Mouse (Mus musculus): Measurements from ENCODE around the gene Ckmt1. TPM values are rescaled to one million over a fixed set of nuclear protein-coding genes. Genes with fewer than 3 reads are reported as not detected.

Gene Ckmt1
- polyA plus RNA-seq (2014; fragmentation: Nextera tagmentation; extraction: Ambion mirVana): 3.3 and 7.9 TPM in 2 replicates

DNA sequence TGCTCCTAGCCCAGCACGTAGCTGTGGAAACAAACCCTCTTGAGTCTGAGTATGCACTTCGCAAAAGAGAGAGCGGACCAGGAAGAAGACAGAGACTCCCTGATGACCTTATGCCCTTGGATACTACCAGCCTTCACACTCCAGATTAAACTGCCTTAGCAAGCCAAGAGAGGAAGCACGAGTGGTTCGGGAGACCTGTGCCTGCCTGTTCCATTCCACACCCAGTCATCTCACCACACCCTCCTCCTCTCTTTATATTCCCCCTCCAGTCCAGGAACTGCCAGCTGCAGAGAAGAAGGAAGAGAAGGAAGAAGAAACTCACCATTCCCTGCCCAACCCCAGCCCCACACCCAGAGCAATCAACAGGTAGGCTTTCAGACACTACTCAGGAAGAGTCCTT, at the start of gene Ckmt1:
TSS of gene Ckmt1 (plus strand) at position 221 of the 400 bp plus-strand sequence.
- H3K4me1 ChIP-seq (ENCODE audit: control insufficient read depth, insufficient read depth, low read length): 0 out of 2 replicates have a peak, but pooled peaks cover 3% of the 10 kb centered on the region
- no peaks in the 10 kb centered on the region; the same call in none of the 2 replicates for H3K27me3 ChIP-seq (ENCODE audit: control insufficient read depth, insufficient read depth, low read length)
- H3K4me3 ChIP-seq (ENCODE audit: low read length): peak within 1 kb of the TSS; percentile 23
- no peaks in the 10 kb centered on the region for H3K9me3 ChIP-seq (ENCODE audit: control insufficient read depth, low read length)
- ATAC-seq (ENCODE audit: low FRiP score, low TSS enrichment): no peak
- no peak within 1 kb of the TSS for H3K27ac ChIP-seq (ENCODE audit: low read depth, low read length)
- no peaks in the 10 kb centered on the region for H3K36me3 ChIP-seq (ENCODE audit: control insufficient read depth, insufficient read depth, low read length)
- WGBS: 39% methylated on average over 5 of the region's 5 CpGs
- H3K4me2 ChIP-seq (replicated peaks; ENCODE audit: low read depth, low read length): peak within 1 kb of the TSS; percentile 40
- no peak within 1 kb of the TSS for H3K9ac ChIP-seq (ENCODE audit: low read depth, low read length)

- Histone ChIP-seq H3K27ac (ENCODE audit: low read depth, low read length) (peak overlapping the region; percentile 47; the same call in 1 of the 2 replicates), H3K36me3 (ENCODE audit: control insufficient read depth, insufficient read depth, low read length) (no peaks in the 10 kb centered on the region), H3K9ac (ENCODE audit: low read depth, low read length) (no peak overlapping the region), H3K27me3 (ENCODE audit: control insufficient read depth, insufficient read depth, low read length) (no peaks in the 10 kb centered on the region), H3K9me3 (ENCODE audit: control insufficient read depth, low read length) (no peaks in the 10 kb centered on the region), H3K4me1 (ENCODE audit: control insufficient read depth, insufficient read depth, low read length) (peaks cover 12% of the 10 kb centered on the region), H3K4me2 (replicated peaks; ENCODE audit: low read depth, low read length) (peak overlapping the region; percentile 38), H3K4me3 (ENCODE audit: low read length) (no peak overlapping the region; the same call in 1 of the 2 replicates)
- ATAC-seq (ENCODE audit: low FRiP score, low TSS enrichment): peak; percentile 71
- WGBS: 3% methylated on average over 5 of the region's 5 CpGs
These were observed 48.5 kb upstream of the Ckmt1 start for GRCm38 (mm10) chr2:121308997-121309416.

DNA sequence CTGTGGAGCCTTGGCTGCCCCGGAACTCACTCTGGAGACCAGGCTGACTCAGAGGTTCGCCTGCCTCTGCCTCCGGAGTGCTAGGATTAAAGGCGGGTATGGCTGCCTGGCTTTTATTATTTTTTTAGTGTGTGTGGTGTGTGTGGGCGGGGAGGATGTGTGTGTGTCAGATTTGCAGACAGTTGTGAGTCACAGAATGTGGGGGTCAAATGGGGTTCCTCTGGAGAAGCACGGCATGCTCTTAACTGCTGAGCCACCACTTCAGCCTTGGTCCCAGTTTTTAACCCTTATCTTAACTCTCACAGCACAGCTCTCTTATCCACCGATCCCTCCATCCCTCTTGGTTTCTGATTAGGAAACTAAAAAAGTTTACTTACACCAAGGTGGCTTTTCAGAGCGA, 41.2 kb upstream of the Ckmt1 start:
- H3K4me1 ChIP-seq (ENCODE audit: control insufficient read depth, insufficient read depth, low read length): no peaks in the 10 kb centered on the region
- ATAC-seq (ENCODE audit: low FRiP score, low TSS enrichment): no peak
- H3K27me3 ChIP-seq (ENCODE audit: control insufficient read depth, insufficient read depth, low read length): no peaks in the 10 kb centered on the region
- no peak overlapping the region for H3K27ac ChIP-seq (ENCODE audit: low read depth, low read length)
- H3K9me3 ChIP-seq (ENCODE audit: control insufficient read depth, low read length): no peaks in the 10 kb centered on the region
- no peaks in the 10 kb centered on the region; the same call in 1 of the 2 replicates for H3K36me3 ChIP-seq (ENCODE audit: control insufficient read depth, insufficient read depth, low read length)
- 68% methylated on average over 8 of the region's 8 CpGs for WGBS
- no peak overlapping the region for H3K4me3 ChIP-seq (ENCODE audit: low read length)
- no peak overlapping the region for H3K9ac ChIP-seq (ENCODE audit: low read depth, low read length)
- H3K4me2 ChIP-seq (replicated peaks; ENCODE audit: low read depth, low read length): no peak overlapping the region

GRCm38 (mm10) chr2:121323041-121323440, 34.5 kb upstream of the Ckmt1 start:
- Histone ChIP-seq H3K27me3 (ENCODE audit: control insufficient read depth, insufficient read depth, low read length) (no peaks in the 10 kb centered on the region), H3K9me3 (ENCODE audit: control insufficient read depth, low read length) (no peaks in the 10 kb centered on the region), H3K9ac (ENCODE audit: low read depth, low read length) (no peak overlapping the region), H3K4me2 (replicated peaks; ENCODE audit: low read depth, low read length) (no peak overlapping the region), H3K27ac (ENCODE audit: low read depth, low read length) (no peak overlapping the region), H3K4me1 (ENCODE audit: control insufficient read depth, insufficient read depth, low read length) (no peaks in the 10 kb centered on the region), H3K36me3 (ENCODE audit: control insufficient read depth, insufficient read depth, low read length) (no peaks in the 10 kb centered on the region; the same call in 1 of the 2 replicates), H3K4me3 (ENCODE audit: low read length) (no peak overlapping the region)
- 92% methylated on average over 10 of the region's 10 CpGs for WGBS
- no peak for ATAC-seq (ENCODE audit: low FRiP score, low TSS enrichment)

DNA sequence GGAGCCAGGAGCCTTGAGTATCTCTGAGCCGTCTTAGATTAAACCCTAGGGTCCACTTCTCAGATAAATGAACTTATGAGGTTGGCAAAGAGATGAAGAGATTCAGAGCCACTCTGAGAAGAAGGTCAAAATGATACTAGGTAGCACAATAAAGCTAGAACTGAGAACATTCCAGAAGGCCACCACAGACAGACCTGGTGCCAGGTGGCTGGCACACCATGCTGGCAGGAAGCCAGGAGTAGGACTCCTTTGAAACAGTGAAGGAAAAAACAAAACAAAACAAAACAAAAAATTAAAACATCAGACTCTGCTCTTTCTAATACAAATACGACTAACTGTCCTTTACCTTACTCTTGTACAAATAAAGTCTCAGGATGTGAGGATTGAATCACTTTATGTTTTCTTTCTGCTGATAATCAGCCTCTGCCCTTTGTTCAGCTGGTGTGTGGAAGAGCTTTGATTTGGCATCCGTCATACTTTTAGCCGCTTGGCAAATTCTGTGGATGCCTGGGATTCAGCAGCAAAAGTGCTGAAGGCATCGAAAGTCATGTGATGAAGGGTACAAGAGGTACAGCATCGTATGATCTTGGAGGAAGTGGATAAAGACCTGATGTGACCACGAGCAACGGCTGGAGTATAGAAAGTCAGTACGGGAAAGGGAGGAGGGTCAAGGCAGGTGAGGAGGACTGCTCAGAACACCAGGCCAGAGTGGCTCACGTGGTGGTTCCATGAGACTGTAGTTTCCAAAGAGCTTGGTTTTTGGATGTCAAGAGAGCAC, 33.6 kb upstream of the Ckmt1 start:
- Histone ChIP-seq H3K4me3 (ENCODE audit: low read length) (no peak overlapping the region), H3K27me3 (ENCODE audit: control insufficient read depth, insufficient read depth, low read length) (no peaks in the 10 kb centered on the region), H3K27ac (ENCODE audit: low read depth, low read length) (no peak overlapping the region), H3K9me3 (ENCODE audit: control insufficient read depth, low read length) (no peaks in the 10 kb centered on the region), H3K36me3 (ENCODE audit: control insufficient read depth, insufficient read depth, low read length) (no peaks in the 10 kb centered on the region; the same call in 1 of the 2 replicates), H3K9ac (ENCODE audit: low read depth, low read length) (no peak overlapping the region), H3K4me2 (replicated peaks; ENCODE audit: low read depth, low read length) (no peak overlapping the region), H3K4me1 (ENCODE audit: control insufficient read depth, insufficient read depth, low read length) (no peaks in the 10 kb centered on the region)
- 88% methylated on average over 10 of the region's 10 CpGs for WGBS
- ATAC-seq (ENCODE audit: low FRiP score, low TSS enrichment): no peak

DNA sequence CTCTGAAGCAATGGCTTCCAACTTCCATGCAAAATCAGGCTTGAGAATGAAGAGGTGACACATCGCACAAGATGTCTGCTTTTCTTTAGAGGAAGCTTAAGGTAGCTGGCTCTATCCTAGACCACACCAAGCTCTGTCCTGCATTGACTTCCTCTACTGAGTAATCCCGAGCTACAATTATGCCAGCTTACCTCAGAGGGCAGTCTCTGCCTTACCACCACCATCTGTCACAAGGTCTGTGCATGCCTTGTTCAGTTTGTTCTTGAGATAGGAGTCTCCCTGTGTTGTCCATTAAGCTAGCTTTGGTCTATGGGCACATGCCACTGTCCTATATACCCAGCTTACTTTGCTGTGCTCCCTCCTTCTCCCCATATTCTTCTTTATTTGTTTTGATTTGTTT, 28.0 kb upstream of the Ckmt1 start:
- Histone ChIP-seq H3K4me2 (replicated peaks; ENCODE audit: low read depth, low read length) (no peak overlapping the region), H3K27me3 (ENCODE audit: control insufficient read depth, insufficient read depth, low read length) (no peaks in the 10 kb centered on the region), H3K9ac (ENCODE audit: low read depth, low read length) (no peak overlapping the region), H3K27ac (ENCODE audit: low read depth, low read length) (no peak overlapping the region), H3K36me3 (ENCODE audit: control insufficient read depth, insufficient read depth, low read length) (peaks cover 6% of the 10 kb centered on the region; the same call in 1 of the 2 replicates), H3K9me3 (ENCODE audit: control insufficient read depth, low read length) (no peaks in the 10 kb centered on the region), H3K4me1 (ENCODE audit: control insufficient read depth, insufficient read depth, low read length) (no peaks in the 10 kb centered on the region), H3K4me3 (ENCODE audit: low read length) (no peak overlapping the region)
- 89% methylated on average over 2 of the region's 2 CpGs for WGBS
- no peak for ATAC-seq (ENCODE audit: low FRiP score, low TSS enrichment)

DNA sequence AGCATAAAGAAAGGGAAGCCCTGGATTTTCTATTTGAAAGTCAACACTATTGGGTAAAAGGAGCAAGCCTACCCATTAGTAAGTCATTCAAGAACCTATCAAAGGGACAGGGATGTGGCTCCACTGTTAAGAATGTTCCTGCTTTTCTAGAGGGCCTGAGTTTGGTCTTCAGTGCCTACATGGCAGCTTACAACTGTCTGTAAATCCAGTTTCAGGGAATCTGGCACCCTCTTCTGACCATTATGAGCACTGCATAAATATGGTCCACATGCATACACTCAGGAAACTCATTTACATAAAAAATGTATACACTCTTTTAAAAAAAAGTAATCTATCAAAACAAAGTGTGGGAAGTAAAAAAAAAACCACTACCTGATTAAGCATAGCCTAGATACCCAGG, 18.5 kb upstream of the Ckmt1 start:
- Histone ChIP-seq H3K4me3 (ENCODE audit: low read length) (no peak overlapping the region), H3K9ac (ENCODE audit: low read depth, low read length) (no peak overlapping the region), H3K4me1 (ENCODE audit: control insufficient read depth, insufficient read depth, low read length) (no peaks in the 10 kb centered on the region), H3K36me3 (ENCODE audit: control insufficient read depth, insufficient read depth, low read length) (0 out of 2 replicates have a peak, but pooled peaks cover 4% of the 10 kb centered on the region), H3K9me3 (ENCODE audit: control insufficient read depth, low read length) (peaks cover 3% of the 10 kb centered on the region; the same call in 1 of the 2 replicates), H3K27me3 (ENCODE audit: control insufficient read depth, insufficient read depth, low read length) (no peaks in the 10 kb centered on the region), H3K4me2 (replicated peaks; ENCODE audit: low read depth, low read length) (no peak overlapping the region), H3K27ac (ENCODE audit: low read depth, low read length) (no peak overlapping the region)
- no peak for ATAC-seq (ENCODE audit: low FRiP score, low TSS enrichment)

DNA sequence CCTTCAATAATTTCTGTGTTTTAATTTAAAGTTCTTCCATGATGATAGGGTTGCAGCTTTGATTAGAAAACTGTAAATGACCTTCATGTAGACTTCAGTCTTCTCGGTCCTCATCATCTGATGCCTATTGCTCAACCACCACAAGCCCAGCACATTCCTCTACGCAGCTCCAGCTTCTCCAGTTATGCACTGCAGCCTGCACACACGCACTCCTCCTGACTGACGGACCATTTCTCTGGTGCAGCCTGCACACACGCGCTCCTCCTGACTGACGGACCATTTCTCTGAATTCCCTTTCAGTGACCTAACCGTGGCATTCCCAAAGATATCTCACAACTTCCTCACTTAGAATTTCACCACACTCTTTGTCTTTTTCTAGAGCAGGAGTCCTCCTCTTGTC, 4.4 kb upstream of the Ckmt1 start:
- Histone ChIP-seq H3K9me3 (ENCODE audit: control insufficient read depth, low read length) (no peaks in the 10 kb centered on the region), H3K27ac (ENCODE audit: low read depth, low read length) (no peak overlapping the region), H3K9ac (ENCODE audit: low read depth, low read length) (no peak overlapping the region), H3K36me3 (ENCODE audit: control insufficient read depth, insufficient read depth, low read length) (no peaks in the 10 kb centered on the region), H3K4me1 (ENCODE audit: control insufficient read depth, insufficient read depth, low read length) (0 out of 2 replicates have a peak, but pooled peaks cover 3% of the 10 kb centered on the region), H3K4me2 (replicated peaks; ENCODE audit: low read depth, low read length) (no peak overlapping the region), H3K27me3 (ENCODE audit: control insufficient read depth, insufficient read depth, low read length) (no peaks in the 10 kb centered on the region), H3K4me3 (ENCODE audit: low read length) (no peak overlapping the region)
- 65% methylated on average over 8 of the region's 8 CpGs for WGBS
- no peak for ATAC-seq (ENCODE audit: low FRiP score, low TSS enrichment)

- no peak for ATAC-seq (ENCODE audit: low FRiP score, low TSS enrichment)
- no peaks in the 10 kb centered on the region for H3K9me3 ChIP-seq (ENCODE audit: control insufficient read depth, low read length)
These were observed 3.1 kb upstream of the Ckmt1 start for GRCm38 (mm10) chr2:121354378-121354777.

More at GRCm38 (mm10) chr2:121354378-121354777, 3.1 kb upstream of the Ckmt1 start:
- H3K36me3 ChIP-seq (ENCODE audit: control insufficient read depth, insufficient read depth, low read length): no peaks in the 10 kb centered on the region
- peak overlapping the region; percentile 61 for H3K4me3 ChIP-seq (ENCODE audit: low read length)
- H3K4me2 ChIP-seq (replicated peaks; ENCODE audit: low read depth, low read length): peak overlapping the region; percentile 73
- no peaks in the 10 kb centered on the region for H3K27me3 ChIP-seq (ENCODE audit: control insufficient read depth, insufficient read depth, low read length)
- H3K9ac ChIP-seq (ENCODE audit: low read depth, low read length): peak overlapping the region; percentile 62
- 1% methylated on average over 6 of the region's 6 CpGs for WGBS
- 0 out of 2 replicates have a peak, but pooled peaks cover 3% of the 10 kb centered on the region for H3K4me1 ChIP-seq (ENCODE audit: control insufficient read depth, insufficient read depth, low read length)
- peak overlapping the region; percentile 6; the same call in 1 of the 2 replicates for H3K27ac ChIP-seq (ENCODE audit: low read depth, low read length)
